Mouse (Mus musculus): ENCODE results near the gene Atad1. TPM values are rescaled to one million over a fixed set of nuclear protein-coding genes. Genes with fewer than 3 reads are reported as not detected.
A peak's percentile ranks its signal among the peaks of the same experiment; 100 is the strongest.
"Not testable (repeated sequence)": the region's sequence is repeated elsewhere in the genome, so short reads cannot be mapped to it uniquely, and the experiment has no call there.

Gene Atad1
- 79.7 and 85.6 TPM in 2 replicates for polyA plus RNA-seq (2014; fragmentation: Nextera tagmentation; extraction: Ambion mirVana)

GRCm38 (mm10) chr19:32739686-32740085, at the start of gene Atad1:
Atad1 (minus strand) TSS chr19:32739786.
- ATAC-seq (replicated peaks; ENCODE audit: low FRiP score, low TSS enrichment, low read depth) (no peak), DNase-seq (ENCODE audit: low spot score) (no peak)
- Histone ChIP-seq H3K9ac (ENCODE audit: low read length) (no peak within 1 kb of the TSS), H3K27me3 (replicated peaks; ENCODE audit: control insufficient read depth, insufficient read depth, low read length) (no peaks in the 10 kb centered on the region), H3K4me1 (replicated peaks; ENCODE audit: control insufficient read depth, insufficient read depth, low read length) (no peaks in the 10 kb centered on the region), H3K36me3 (ENCODE audit: control insufficient read depth, insufficient read depth, low read length) (no peaks in the 10 kb centered on the region), H3K4me3 (ENCODE audit: low read depth, low read length) (no peak within 1 kb of the TSS), H3K4me2 (ENCODE audit: low read length) (no peak within 1 kb of the TSS), H3K27ac (ENCODE audit: low read depth) (no peak within 1 kb of the TSS), H3K9me3 (ENCODE audit: control insufficient read depth, low read length) (no peaks in the 10 kb centered on the region)
- WGBS, result 93% methylated on average over 4 of the region's 4 CpGs

- not testable (repeated sequence) for H3K27ac ChIP-seq (ENCODE audit: low read depth); H3K4me2 ChIP-seq (ENCODE audit: low read length); H3K36me3 ChIP-seq (ENCODE audit: control insufficient read depth, insufficient read depth, low read length); H3K9me3 ChIP-seq (ENCODE audit: control insufficient read depth, low read length); H3K4me3 ChIP-seq (ENCODE audit: low read depth, low read length); H3K27me3 ChIP-seq (replicated peaks; ENCODE audit: control insufficient read depth, insufficient read depth, low read length); DNase-seq (ENCODE audit: low spot score); ATAC-seq (replicated peaks; ENCODE audit: low FRiP score, low TSS enrichment, low read depth); H3K9ac ChIP-seq (ENCODE audit: low read length)
- H3K4me1 ChIP-seq (replicated peaks; ENCODE audit: control insufficient read depth, insufficient read depth, low read length), result peaks cover 26% of the 10 kb centered on the region
- WGBS, result 85% methylated on average over 3 of the region's 3 CpGs
Measured at GRCm38 (mm10) chr19:32788016-32788415, 48.4 kb upstream of the Atad1 start.

GRCm38 (mm10) chr19:32787388-32787787, 47.8 kb upstream of the Atad1 start:
- H3K4me2 ChIP-seq (ENCODE audit: low read length); H3K4me3 ChIP-seq (ENCODE audit: low read depth, low read length); H3K27ac ChIP-seq (ENCODE audit: low read depth); ATAC-seq (replicated peaks; ENCODE audit: low FRiP score, low TSS enrichment, low read depth); H3K27me3 ChIP-seq (replicated peaks; ENCODE audit: control insufficient read depth, insufficient read depth, low read length); DNase-seq (ENCODE audit: low spot score); H3K9me3 ChIP-seq (ENCODE audit: control insufficient read depth, low read length); H3K36me3 ChIP-seq (ENCODE audit: control insufficient read depth, insufficient read depth, low read length); H3K9ac ChIP-seq (ENCODE audit: low read length): not testable (repeated sequence)
- WGBS, result 58% methylated on average over 4 of the region's 4 CpGs
- H3K4me1 ChIP-seq (replicated peaks; ENCODE audit: control insufficient read depth, insufficient read depth, low read length), result peaks cover 22% of the 10 kb centered on the region

- WGBS, result 75% methylated on average over 5 of the region's 5 CpGs
- Histone ChIP-seq H3K9ac (ENCODE audit: low read length) (no peak overlapping the region), H3K27me3 (replicated peaks; ENCODE audit: control insufficient read depth, insufficient read depth, low read length) (no peaks in the 10 kb centered on the region), H3K27ac (ENCODE audit: low read depth) (no peak overlapping the region), H3K36me3 (ENCODE audit: control insufficient read depth, insufficient read depth, low read length) (no peaks in the 10 kb centered on the region), H3K4me1 (replicated peaks; ENCODE audit: control insufficient read depth, insufficient read depth, low read length) (no peaks in the 10 kb centered on the region), H3K4me3 (ENCODE audit: low read depth, low read length) (no peak overlapping the region), H3K9me3 (ENCODE audit: control insufficient read depth, low read length) (no peaks in the 10 kb centered on the region), H3K4me2 (ENCODE audit: low read length) (no peak overlapping the region)
- ATAC-seq (replicated peaks; ENCODE audit: low FRiP score, low TSS enrichment, low read depth) (no peak), DNase-seq (ENCODE audit: low spot score) (no peak)
Measured at GRCm38 (mm10) chr19:32781305-32782071, 41.9 kb upstream of the Atad1 start.

GRCm38 (mm10) chr19:32779131-32779530, 39.5 kb upstream of the Atad1 start:
- no peak for ATAC-seq (replicated peaks; ENCODE audit: low FRiP score, low TSS enrichment, low read depth)

GRCm38 (mm10) chr19:32778411-32778810, 38.8 kb upstream of the Atad1 start:
- H3K27me3 ChIP-seq (replicated peaks; ENCODE audit: control insufficient read depth, insufficient read depth, low read length), result no peaks in the 10 kb centered on the region
- no peak for DNase-seq (ENCODE audit: low spot score)
- WGBS, result 39% methylated on average over 2 of the region's 2 CpGs
- H3K4me2 ChIP-seq (ENCODE audit: low read length), result no peak overlapping the region
- no peak overlapping the region for H3K9ac ChIP-seq (ENCODE audit: low read length)
- ATAC-seq (replicated peaks; ENCODE audit: low FRiP score, low TSS enrichment, low read depth), result no peak
- no peak overlapping the region for H3K27ac ChIP-seq (ENCODE audit: low read depth)
- no peaks in the 10 kb centered on the region for H3K9me3 ChIP-seq (ENCODE audit: control insufficient read depth, low read length)
- H3K4me3 ChIP-seq (ENCODE audit: low read depth, low read length), result no peak overlapping the region
- 0 out of 2 replicates have a peak, but pooled peaks cover 4% of the 10 kb centered on the region for H3K36me3 ChIP-seq (ENCODE audit: control insufficient read depth, insufficient read depth, low read length)
- H3K4me1 ChIP-seq (replicated peaks; ENCODE audit: control insufficient read depth, insufficient read depth, low read length), result no peaks in the 10 kb centered on the region

More at GRCm38 (mm10) chr19:32779131-32779530, 39.5 kb upstream of the Atad1 start:
- Histone ChIP-seq H3K36me3 (ENCODE audit: control insufficient read depth, insufficient read depth, low read length) (0 out of 2 replicates have a peak, but pooled peaks cover 4% of the 10 kb centered on the region), H3K27ac (ENCODE audit: low read depth) (no peak overlapping the region), H3K4me1 (replicated peaks; ENCODE audit: control insufficient read depth, insufficient read depth, low read length) (no peaks in the 10 kb centered on the region), H3K4me2 (ENCODE audit: low read length) (no peak overlapping the region), H3K4me3 (ENCODE audit: low read depth, low read length) (no peak overlapping the region), H3K9ac (ENCODE audit: low read length) (no peak overlapping the region), H3K9me3 (ENCODE audit: control insufficient read depth, low read length) (no peaks in the 10 kb centered on the region), H3K27me3 (replicated peaks; ENCODE audit: control insufficient read depth, insufficient read depth, low read length) (no peaks in the 10 kb centered on the region)
- DNase-seq (ENCODE audit: low spot score), result no peak
- WGBS, result 65% methylated on average over 3 of the region's 3 CpGs

GRCm38 (mm10) chr19:32762493-32762892, 22.9 kb upstream of the Atad1 start:
- Histone ChIP-seq H3K27me3 (replicated peaks; ENCODE audit: control insufficient read depth, insufficient read depth, low read length) (no peaks in the 10 kb centered on the region), H3K36me3 (ENCODE audit: control insufficient read depth, insufficient read depth, low read length) (peaks cover 14% of the 10 kb centered on the region), H3K4me1 (replicated peaks; ENCODE audit: control insufficient read depth, insufficient read depth, low read length) (peaks cover 14% of the 10 kb centered on the region), H3K4me3 (ENCODE audit: low read depth, low read length) (no peak overlapping the region), H3K9ac (ENCODE audit: low read length) (no peak overlapping the region), H3K4me2 (ENCODE audit: low read length) (peak overlapping the region; percentile 11; the same call in 1 of the 2 replicates), H3K27ac (ENCODE audit: low read depth) (no peak overlapping the region), H3K9me3 (ENCODE audit: control insufficient read depth, low read length) (no peaks in the 10 kb centered on the region)
- ATAC-seq (replicated peaks; ENCODE audit: low FRiP score, low TSS enrichment, low read depth) (no peak), DNase-seq (ENCODE audit: low spot score) (no peak)
- WGBS, result 60% methylated on average over 4 of the region's 4 CpGs

- peaks cover 13% of the 10 kb centered on the region for H3K36me3 ChIP-seq (ENCODE audit: control insufficient read depth, insufficient read depth, low read length)
- H3K9ac ChIP-seq (ENCODE audit: low read length), result no peak overlapping the region
- H3K4me3 ChIP-seq (ENCODE audit: low read depth, low read length), result peak overlapping the region; percentile 37
- no peak for DNase-seq (ENCODE audit: low spot score)
- ATAC-seq (replicated peaks; ENCODE audit: low FRiP score, low TSS enrichment, low read depth), result no peak
- H3K9me3 ChIP-seq (ENCODE audit: control insufficient read depth, low read length), result no peaks in the 10 kb centered on the region
- peaks cover 14% of the 10 kb centered on the region for H3K4me1 ChIP-seq (replicated peaks; ENCODE audit: control insufficient read depth, insufficient read depth, low read length)
- H3K27ac ChIP-seq (ENCODE audit: low read depth), result no peak overlapping the region
- WGBS, result 66% methylated on average over 4 of the region's 4 CpGs
- no peaks in the 10 kb centered on the region for H3K27me3 ChIP-seq (replicated peaks; ENCODE audit: control insufficient read depth, insufficient read depth, low read length)
- peak overlapping the region; percentile 88 for H3K4me2 ChIP-seq (ENCODE audit: low read length)
Measured at GRCm38 (mm10) chr19:32761162-32761561, 21.6 kb upstream of the Atad1 start.

GRCm38 (mm10) chr19:32760499-32760898, 20.9 kb upstream of the Atad1 start:
- H3K36me3 ChIP-seq (ENCODE audit: control insufficient read depth, insufficient read depth, low read length), result peaks cover 9% of the 10 kb centered on the region
- DNase-seq (ENCODE audit: low spot score) (no peak), ATAC-seq (replicated peaks; ENCODE audit: low FRiP score, low TSS enrichment, low read depth) (no peak)
- H3K4me2 ChIP-seq (ENCODE audit: low read length), result peak overlapping the region; percentile 88
- 29% methylated on average over 6 of the region's 6 CpGs for WGBS
- H3K9ac ChIP-seq (ENCODE audit: low read length), result peak overlapping the region; percentile 22
- no peak overlapping the region for H3K27ac ChIP-seq (ENCODE audit: low read depth)
- H3K27me3 ChIP-seq (replicated peaks; ENCODE audit: control insufficient read depth, insufficient read depth, low read length), result no peaks in the 10 kb centered on the region
- peaks cover 15% of the 10 kb centered on the region for H3K4me1 ChIP-seq (replicated peaks; ENCODE audit: control insufficient read depth, insufficient read depth, low read length)
- peak overlapping the region; percentile 37 for H3K4me3 ChIP-seq (ENCODE audit: low read depth, low read length)
- H3K9me3 ChIP-seq (ENCODE audit: control insufficient read depth, low read length), result no peaks in the 10 kb centered on the region
